Mouse (Mus musculus) midbrain, postnatal 0 days (tissue): ENCODE results near the gene Tmem179. TPM values are rescaled to one million over a fixed set of nuclear protein-coding genes. Genes with fewer than 3 reads are reported as not detected.

Experiments
- ATAC-seq: fragments of 200-750 bp; cut with Nextera tagmentation; 2 replicates; pipeline ENCODE4 v1.8.0; 2017; ENCODE audit warnings: moderate number of reproducible peaks, mild to moderate bottlenecking, moderate TSS enrichment, moderate library complexity; ENCODE audit not compliant: low FRiP score
- DNase-seq: peaks from one replicate; pipeline ENCODE4 v3.0.0-alpha.2; 2015; ENCODE audit warnings: low spot score
- H3K27ac ChIP-seq: fragments of 300-500 bp; sonication (generic); 2 replicates; pipeline ENCODE4 v1.5.1; 2014; ENCODE audit warnings: low read depth, mild to moderate bottlenecking, low read length, mixed read lengths
- H3K27me3 ChIP-seq: fragments of 300-500 bp; sonication (generic); 2 replicates; pipeline ENCODE4 v1.6.1; 2014; ENCODE audit warnings: low read length, control low read depth, mixed read lengths; ENCODE audit not compliant: insufficient read depth
- H3K36me3 ChIP-seq: fragments of 300-500 bp; sonication (generic); 2 replicates; pipeline ENCODE4 v1.6.1; 2014; ENCODE audit warnings: low read length, control low read depth, mixed read lengths; ENCODE audit not compliant: insufficient read depth
- H3K4me1 ChIP-seq: fragments of 300-500 bp; sonication (generic); 2 replicates; pipeline ENCODE4 v1.6.1; 2014; ENCODE audit warnings: mild to moderate bottlenecking, control low read depth, antibody characterized with exemption, low read length, mixed read lengths; ENCODE audit not compliant: insufficient read depth
- H3K4me2 ChIP-seq: fragments of 300-500 bp; sonication (generic); 2 replicates; pipeline ENCODE4 v1.6.1; 2014; ENCODE audit warnings: low read depth, mild to moderate bottlenecking, low read length, mixed read lengths; ENCODE audit not compliant: poor library complexity, severe bottlenecking
- H3K4me3 ChIP-seq: fragments of 300-500 bp; sonication (generic); 2 replicates; pipeline ENCODE4 v1.5.1; 2014; ENCODE audit warnings: low read depth, mild to moderate bottlenecking, low read length, moderate library complexity
- H3K9ac ChIP-seq: fragments of 300-500 bp; sonication (generic); replicated peaks from 2 replicates; pipeline ENCODE4 v1.6.1; 2014; ENCODE audit warnings: mild to moderate bottlenecking, low read length, moderate library complexity, mixed read lengths; ENCODE audit not compliant: poor library complexity, severe bottlenecking
- H3K9me3 ChIP-seq: fragments of 300-500 bp; sonication (generic); 2 replicates; pipeline ENCODE4 v1.6.1; 2016; ENCODE audit warnings: low read length, control low read depth
- CTCF ChIP-seq: IDR thresholded peaks from 2 replicates; pipeline ENCODE4 v1.5.1; 2016; ENCODE audit warnings: antibody characterized with exemption, mild to moderate bottlenecking
- WGBS: fragments of 180-500 bp; shearing (Covaris S2); extraction: QIAGEN DNeasy Blood & Tissue Kit; methylation state at CpG from one replicate; pipeline ENCODE4 v1.1.7; 2014; 5-methylcytosine and 5-hydroxymethylcytosine counted together
- polyA plus RNA-seq: library from polyadenylated mRNA; unstranded; fragments of >200 nt; fragmentation: Nextera tagmentation; extraction: Ambion mirVana; gene quantifications from 2 replicates; pipeline ENCODE4 v1.2.1, GENCODE M21; 2015
- total RNA-seq: library from RNA; depleted of rRNA; stranded (reverse); fragments of >200 nt; gene quantifications from 2 replicates; pipeline ENCODE4 v1.2.3, GENCODE M21; 2014; rRNA removed

Gene Tmem179
- 118 and 132 TPM in 2 replicates for total RNA-seq
- polyA plus RNA-seq, result 124 and 126 TPM in 2 replicates

GRCm38 (mm10) chr12:112516697-112517337, at the start of gene Tmem179:
TSS of gene Tmem179 (minus strand) at chr12:112516747.
- 7% methylated on average over 14 of the region's 14 CpGs for WGBS
- Histone ChIP-seq H3K36me3 (no peaks in the 10 kb centered on the region), H3K9ac (no peak within 1 kb of the TSS), H3K4me3 (no peak within 1 kb of the TSS), H3K4me2 (peak within 1 kb of the TSS; percentile 18; the same call in 1 of the 2 replicates), H3K27ac (peak within 1 kb of the TSS; percentile 12; the same call in 1 of the 2 replicates), H3K4me1 (peaks cover 15% of the 10 kb centered on the region; the same call in 1 of the 2 replicates), H3K9me3 (no peaks in the 10 kb centered on the region), H3K27me3 (no peaks in the 10 kb centered on the region)
- ATAC-seq (peak; percentile 27; the same call in 1 of the 2 replicates), DNase-seq (peak; percentile 50)
- TF ChIP-seq CTCF, result no peak

GRCm38 (mm10) chr12:112563011-112563410, 46.5 kb upstream of the Tmem179 start:
- H3K4me1 ChIP-seq, result no peaks in the 10 kb centered on the region
- ATAC-seq, result no peak
- no peak overlapping the region for H3K27ac ChIP-seq
- DNase-seq, result no peak
- no peaks in the 10 kb centered on the region for H3K9me3 ChIP-seq
- no peak overlapping the region for H3K4me2 ChIP-seq
- H3K9ac ChIP-seq, result no peak overlapping the region
- 89% methylated on average over 6 of the region's 6 CpGs for WGBS
- H3K27me3 ChIP-seq, result no peaks in the 10 kb centered on the region
- TF ChIP-seq CTCF, result no peak
- H3K36me3 ChIP-seq, result no peaks in the 10 kb centered on the region
- H3K4me3 ChIP-seq, result no peak overlapping the region

GRCm38 (mm10) chr12:112562462-112562861, 45.9 kb upstream of the Tmem179 start:
- Histone ChIP-seq H3K4me3 (no peak overlapping the region), H3K27me3 (no peaks in the 10 kb centered on the region), H3K4me1 (no peaks in the 10 kb centered on the region), H3K27ac (no peak overlapping the region), H3K9me3 (no peaks in the 10 kb centered on the region), H3K9ac (no peak overlapping the region), H3K4me2 (no peak overlapping the region), H3K36me3 (no peaks in the 10 kb centered on the region)
- no peak for ATAC-seq
- no peak for DNase-seq
- 77% methylated on average over 5 of the region's 5 CpGs for WGBS
- no peak for TF ChIP-seq CTCF

- no peak for ATAC-seq
- 60% methylated on average over 3 of the region's 3 CpGs for WGBS
- Histone ChIP-seq H3K9me3 (no peaks in the 10 kb centered on the region), H3K9ac (no peak overlapping the region), H3K4me2 (no peak overlapping the region), H3K4me1 (no peaks in the 10 kb centered on the region), H3K36me3 (no peaks in the 10 kb centered on the region), H3K27ac (no peak overlapping the region), H3K27me3 (no peaks in the 10 kb centered on the region), H3K4me3 (no peak overlapping the region)
- DNase-seq, result no peak
- no peak for TF ChIP-seq CTCF
These were observed 44.6 kb upstream of the Tmem179 start for GRCm38 (mm10) chr12:112561163-112561562.

GRCm38 (mm10) chr12:112560176-112560797, 43.7 kb upstream of the Tmem179 start:
- H3K27ac ChIP-seq, result no peak overlapping the region
- peak; percentile 61 for TF ChIP-seq CTCF
- no peak overlapping the region for H3K9ac ChIP-seq
- no peaks in the 10 kb centered on the region for H3K27me3 ChIP-seq
- H3K36me3 ChIP-seq, result no peaks in the 10 kb centered on the region
- ATAC-seq, result no peak
- no peaks in the 10 kb centered on the region for H3K4me1 ChIP-seq
- no peaks in the 10 kb centered on the region for H3K9me3 ChIP-seq
- 55% methylated on average over 3 of the region's 5 CpGs for WGBS
- DNase-seq, result no peak
- H3K4me3 ChIP-seq, result no peak overlapping the region
- no peak overlapping the region for H3K4me2 ChIP-seq

GRCm38 (mm10) chr12:112559671-112560070, 43.1 kb upstream of the Tmem179 start:
- Histone ChIP-seq H3K4me1 (no peaks in the 10 kb centered on the region), H3K4me3 (no peak overlapping the region), H3K4me2 (no peak overlapping the region), H3K9me3 (no peaks in the 10 kb centered on the region), H3K27me3 (no peaks in the 10 kb centered on the region), H3K27ac (no peak overlapping the region), H3K9ac (no peak overlapping the region), H3K36me3 (no peaks in the 10 kb centered on the region)
- DNase-seq (no peak), ATAC-seq (no peak)
- no peak for TF ChIP-seq CTCF
- WGBS, result 69% methylated on average over 6 of the region's 6 CpGs
